Mouse (Mus musculus) ovary, adult 18-20 months (tissue): Measurements from ENCODE around the gene Tgfb3.

Experiments
- DNase-seq: peaks from one replicate; pipeline ENCODE4 v3.0.0; 2022; ENCODE audit warnings: low spot score, mixed read lengths

The Tgfb3 gene

GRCm38 (mm10) chr12:86078553-86079201 lies at the start of gene Tgfb3:
Tgfb3 (minus strand) TSS chr12:86079041.
- DNase-seq, result peak; percentile 50

GRCm38 (mm10) chr12:86128122-86128521 lies 49.3 kb upstream of the Tgfb3 start:
- no peak for DNase-seq

GRCm38 (mm10) chr12:86124016-86124415 lies 45.2 kb upstream of the Tgfb3 start:
- no peak for DNase-seq

- no peak for DNase-seq
Observed at GRCm38 (mm10) chr12:86116295-86116835, 37.5 kb upstream of the Tgfb3 start.

GRCm38 (mm10) chr12:86110637-86111036 lies 31.8 kb upstream of the Tgfb3 start:
- DNase-seq, result no peak

- no peak for DNase-seq
Observed at GRCm38 (mm10) chr12:86109531-86109930, 30.7 kb upstream of the Tgfb3 start.

- DNase-seq, result no peak
Observed at GRCm38 (mm10) chr12:86107645-86108044, 28.8 kb upstream of the Tgfb3 start.

GRCm38 (mm10) chr12:86106086-86106485 lies 27.2 kb upstream of the Tgfb3 start:
- no peak for DNase-seq

GRCm38 (mm10) chr12:86105546-86105945 lies 26.7 kb upstream of the Tgfb3 start:
- DNase-seq, result no peak

GRCm38 (mm10) chr12:86104297-86104696 lies 25.5 kb upstream of the Tgfb3 start:
- DNase-seq, result no peak

- no peak for DNase-seq
Observed at GRCm38 (mm10) chr12:86103852-86104251, 25.0 kb upstream of the Tgfb3 start.

GRCm38 (mm10) chr12:86103391-86103790 lies 24.6 kb upstream of the Tgfb3 start:
- no peak for DNase-seq

GRCm38 (mm10) chr12:86102686-86103085 lies 23.8 kb upstream of the Tgfb3 start:
- DNase-seq, result no peak

- DNase-seq, result no peak
Observed at GRCm38 (mm10) chr12:86100711-86101110, 21.9 kb upstream of the Tgfb3 start.

- DNase-seq, result no peak
Observed at GRCm38 (mm10) chr12:86097781-86098180, 18.9 kb upstream of the Tgfb3 start.

GRCm38 (mm10) chr12:86095806-86096205 lies 17.0 kb upstream of the Tgfb3 start:
- no peak for DNase-seq

- no peak for DNase-seq
Observed at GRCm38 (mm10) chr12:86094075-86094474, 15.2 kb upstream of the Tgfb3 start.

- DNase-seq, result no peak
Observed at GRCm38 (mm10) chr12:86091601-86092132, 12.8 kb upstream of the Tgfb3 start.

- no peak for DNase-seq
Observed at GRCm38 (mm10) chr12:86090764-86091163, 11.9 kb upstream of the Tgfb3 start.

GRCm38 (mm10) chr12:86088042-86088441 lies 9.2 kb upstream of the Tgfb3 start:
- no peak for DNase-seq

GRCm38 (mm10) chr12:86086550-86086949 lies 7.7 kb upstream of the Tgfb3 start:
- no peak for DNase-seq

- no peak for DNase-seq
Observed at GRCm38 (mm10) chr12:86085873-86086272, 7.0 kb upstream of the Tgfb3 start.

GRCm38 (mm10) chr12:86082481-86083012 lies 3.7 kb upstream of the Tgfb3 start, which contains the start of gene Ift43:
Ift43 (plus strand) TSS chr12:86082541.
- peak; percentile 71 for DNase-seq
